Mouse (Mus musculus) activated CD4-positive, CD25-positive, alpha-beta regulatory T cell, adult 4 months (primary cell): ENCODE results near the gene Slc22a3. TPM values are rescaled to one million over a fixed set of nuclear protein-coding genes. Genes with fewer than 3 reads are reported as not detected.
A peak's percentile ranks its signal among the peaks of the same experiment; 100 is the strongest.

ENCODE experiments used
- ATAC-seq: one replicate; pipeline ENCODE4 v1.8.0; 2017
- polyA plus RNA-seq, 2 experiments: library from polyadenylated mRNA; unstranded; fragments of 100-300 nt; shearing (Covaris generic); gene quantifications; one replicate each; pipeline ENCODE4 v1.2.1; 2017

Gene Slc22a3
- polyA plus RNA-seq, 2 experiments from 2014 or later = not detected

GRCm38 (mm10) chr17:12403420-12403819 lies 104.1 kb downstream of the Slc22a3 start:
- ATAC-seq = no peak

GRCm38 (mm10) chr17:12396163-12396677 lies 111.3 kb downstream of the Slc22a3 start:
- ATAC-seq = no peak

- ATAC-seq = no peak
These were observed 119.3 kb downstream of the Slc22a3 start for GRCm38 (mm10) chr17:12388239-12388638.

- no peak for ATAC-seq
These were observed 119.7 kb downstream of the Slc22a3 start for GRCm38 (mm10) chr17:12387781-12388180.

- no peak for ATAC-seq
These were observed 122.3 kb downstream of the Slc22a3 start for GRCm38 (mm10) chr17:12385049-12385794.

- no peak for ATAC-seq
These were observed 125.0 kb downstream of the Slc22a3 start for GRCm38 (mm10) chr17:12382531-12382930.

- ATAC-seq = no peak
These were observed 125.9 kb downstream of the Slc22a3 start for GRCm38 (mm10) chr17:12381579-12381978.

- no peak for ATAC-seq
These were observed 127.2 kb downstream of the Slc22a3 start for GRCm38 (mm10) chr17:12380287-12380686.

GRCm38 (mm10) chr17:12377981-12378705 lies 129.4 kb downstream of the Slc22a3 start, which contains the start of gene Plg:
Plg (plus strand) TSS chr17:12378608.
- ATAC-seq = no peak

- ATAC-seq = no peak
These were observed 133.8 kb downstream of the Slc22a3 start for GRCm38 (mm10) chr17:12373601-12374144.

- peak; percentile 69 for ATAC-seq
These were observed 135.5 kb downstream of the Slc22a3 start for GRCm38 (mm10) chr17:12372021-12372420.

- ATAC-seq = peak; percentile 53
These were observed 136.1 kb downstream of the Slc22a3 start for GRCm38 (mm10) chr17:12371310-12371925.

- no peak for ATAC-seq
These were observed 137.2 kb downstream of the Slc22a3 start for GRCm38 (mm10) chr17:12370289-12370688.

GRCm38 (mm10) chr17:12369393-12369792 lies 138.1 kb downstream of the Slc22a3 start:
- no peak for ATAC-seq

Other genes with a start within 250 kb of the Slc22a3 start
- gene Map3k4, start 188.9 kb downstream of the Slc22a3 start, polyA plus RNA-seq = 10 to 100 TPM; 10.0 to 11.9 TPM
- gene Plg, start 129.1 kb downstream of the Slc22a3 start, polyA plus RNA-seq = not detected
- 1 to 10 TPM; 5.3 TPM for gene Slc22a2, start 76.4 kb upstream of the Slc22a3 start, polyA plus RNA-seq
- under 1 TPM in 1 of 2 experiments, not detected in 1; 0.81 TPM for gene Slc22a1, start 168.1 kb upstream of the Slc22a3 start, polyA plus RNA-seq